Mouse (Mus musculus): ENCODE data around the gene Ahsa1. TPM values are rescaled to one million over a fixed set of nuclear protein-coding genes. Genes with fewer than 3 reads are reported as not detected.

Gene Ahsa1
- polyA plus RNA-seq, 2 experiments = 109 to 119 TPM

GRCm38 (mm10) chr12:87317951-87318350 lies 51.7 kb downstream of the Ahsa1 start:
- Histone ChIP-seq H3K9ac (replicated peaks) (no peak overlapping the region), H3K27ac (no peak overlapping the region), H3K36me3 (replicated peaks; ENCODE audit: control insufficient read depth, insufficient read depth, low read depth) (no peaks in the 10 kb centered on the region), H3K27me3 (ENCODE audit: control insufficient read depth, insufficient read depth, low read length) (no peaks in the 10 kb centered on the region), H3K9me3 (ENCODE audit: control insufficient read depth, low read length) (no peaks in the 10 kb centered on the region), H3K4me3 (ENCODE audit: insufficient read depth in 1 of 2, low read depth in 2 of 2, low read length in 2 of 2) (no peak overlapping the region), H3K4me1 (replicated peaks; ENCODE audit: control insufficient read depth in 2 of 2, insufficient read depth in 2 of 2, low read length in 1 of 2) (no peaks in the 10 kb centered on the region), H3K4me2 (ENCODE audit: low read depth) (no peak overlapping the region)
- DNase-seq (ENCODE audit: low read depth in 3 of 3, low spot score in 3 of 3) (no peak), ATAC-seq (ENCODE audit: insufficient read depth) (no peak)
- TF ChIP-seq CTCF (IDR thresholded peaks at IDR 0.05; ENCODE audit: low read depth) = no peak
- TF ChIP-seq EP300 (IDR thresholded peaks at IDR 0.05; ENCODE audit: low read depth) = no peak
- 64% methylated on average over 1 of the region's 1 CpGs for WGBS (ENCODE audit: insufficient replicate concordance)

- Histone ChIP-seq H3K27me3 (ENCODE audit: control insufficient read depth, insufficient read depth, low read length) (no peaks in the 10 kb centered on the region), H3K9me3 (ENCODE audit: control insufficient read depth, low read length) (no peaks in the 10 kb centered on the region), H3K27ac (no peak overlapping the region), H3K4me3 (ENCODE audit: insufficient read depth in 1 of 2, low read depth in 2 of 2, low read length in 2 of 2) (no peak overlapping the region), H3K4me2 (ENCODE audit: low read depth) (no peak overlapping the region), H3K9ac (replicated peaks) (no peak overlapping the region), H3K36me3 (replicated peaks; ENCODE audit: control insufficient read depth, insufficient read depth, low read depth) (no peaks in the 10 kb centered on the region), H3K4me1 (replicated peaks; ENCODE audit: control insufficient read depth in 2 of 2, insufficient read depth in 2 of 2, low read length in 1 of 2) (no peaks in the 10 kb centered on the region)
- WGBS (ENCODE audit: insufficient replicate concordance) = 62% methylated on average over 3 of the region's 3 CpGs
- TF ChIP-seq EP300 (IDR thresholded peaks at IDR 0.05; ENCODE audit: low read depth) (no peak), CTCF (IDR thresholded peaks at IDR 0.05; ENCODE audit: low read depth) (no peak)
- DNase-seq (ENCODE audit: low read depth in 3 of 3, low spot score in 3 of 3) (no peak), ATAC-seq (ENCODE audit: insufficient read depth) (no peak)
These were observed 53.0 kb downstream of the Ahsa1 start for GRCm38 (mm10) chr12:87319229-87319628.

Small RNA genes within 50 kb of the gene (microRNA-seq; reads per million reads assigned to microRNA genes)
- not detected for gene Gm47293

Other genes with a start within 250 kb of the Ahsa1 start
- 0.02 TPM in 1 of 2 replicates, not detected in the other for gene Tmem63c, start 245.1 kb upstream of the Ahsa1 start, polyA plus RNA-seq (2012; rRNA removed)
- not detected in 2 replicates for gene Tmem63c, start 245.1 kb upstream of the Ahsa1 start, polyA plus RNA-seq (2014; fragmentation: Nextera tagmentation; extraction: Ambion mirVana)
- gene Ngb, start 163.9 kb upstream of the Ahsa1 start, polyA plus RNA-seq (2012; rRNA removed) = 0.04 TPM in 1 of 2 replicates, not detected in the other
- gene Ngb, start 163.9 kb upstream of the Ahsa1 start, polyA plus RNA-seq (2014; fragmentation: Nextera tagmentation; extraction: Ambion mirVana) = 0.11 TPM in 1 of 2 replicates, not detected in the other
- gene Gstz1, start 119.3 kb upstream of the Ahsa1 start, polyA plus RNA-seq (2012; rRNA removed) = 94.8 and 115 TPM in 2 replicates
- 91.0 and 101 TPM in 2 replicates for gene Gstz1, start 119.3 kb upstream of the Ahsa1 start, polyA plus RNA-seq (2014; fragmentation: Nextera tagmentation; extraction: Ambion mirVana)
- 2.6 and 2.8 TPM in 2 replicates for gene Pomt2, start 118.5 kb upstream of the Ahsa1 start, polyA plus RNA-seq (2012; rRNA removed)
- 3.9 and 4.9 TPM in 2 replicates for gene Pomt2, start 118.5 kb upstream of the Ahsa1 start, polyA plus RNA-seq (2014; fragmentation: Nextera tagmentation; extraction: Ambion mirVana)
- gene Samd15, start 66.8 kb upstream of the Ahsa1 start, polyA plus RNA-seq (2012; rRNA removed) = 0.03 and 0.21 TPM in 2 replicates
- gene Samd15, start 66.8 kb upstream of the Ahsa1 start, polyA plus RNA-seq (2014; fragmentation: Nextera tagmentation; extraction: Ambion mirVana) = 7.6 and 8.2 TPM in 2 replicates
- 0.62 and 0.80 TPM in 2 replicates for gene Tmed8, start 66.0 kb upstream of the Ahsa1 start, polyA plus RNA-seq (2012; rRNA removed)
- gene Tmed8, start 66.0 kb upstream of the Ahsa1 start, polyA plus RNA-seq (2014; fragmentation: Nextera tagmentation; extraction: Ambion mirVana) = 0.50 and 0.99 TPM in 2 replicates
- 0.16 and 0.26 TPM in 2 replicates for gene Noxred1, start 27.7 kb upstream of the Ahsa1 start, polyA plus RNA-seq (2012; rRNA removed)
- 0.28 TPM in 1 of 2 replicates, not detected in the other for gene Noxred1, start 27.7 kb upstream of the Ahsa1 start, polyA plus RNA-seq (2014; fragmentation: Nextera tagmentation; extraction: Ambion mirVana)
- gene Vipas39, start 223 bp upstream of the Ahsa1 start, polyA plus RNA-seq (2012; rRNA removed) = 6.1 and 7.8 TPM in 2 replicates
- gene Vipas39, start 223 bp upstream of the Ahsa1 start, polyA plus RNA-seq (2014; fragmentation: Nextera tagmentation; extraction: Ambion mirVana) = 8.0 and 10.4 TPM in 2 replicates
- gene Ism2, start 33.2 kb downstream of the Ahsa1 start, polyA plus RNA-seq (2012; rRNA removed) = 0.07 and 0.11 TPM in 2 replicates
- 0.08 and 0.32 TPM in 2 replicates for gene Ism2, start 33.2 kb downstream of the Ahsa1 start, polyA plus RNA-seq (2014; fragmentation: Nextera tagmentation; extraction: Ambion mirVana)
- 4.6 and 8.0 TPM in 2 replicates for gene Sptlc2, start 121.9 kb downstream of the Ahsa1 start, polyA plus RNA-seq (2012; rRNA removed)
- 28.2 TPM in 2 replicates for gene Sptlc2, start 121.9 kb downstream of the Ahsa1 start, polyA plus RNA-seq (2014; fragmentation: Nextera tagmentation; extraction: Ambion mirVana)
- 38.5 and 44.2 TPM in 2 replicates for gene Slirp, start 177.4 kb downstream of the Ahsa1 start, polyA plus RNA-seq (2012; rRNA removed)
- 180 and 182 TPM in 2 replicates for gene Slirp, start 177.4 kb downstream of the Ahsa1 start, polyA plus RNA-seq (2014; fragmentation: Nextera tagmentation; extraction: Ambion mirVana)
- gene Alkbh1, start 177.5 kb downstream of the Ahsa1 start, polyA plus RNA-seq (2012; rRNA removed) = 12.0 and 16.3 TPM in 2 replicates
- gene Alkbh1, start 177.5 kb downstream of the Ahsa1 start, polyA plus RNA-seq (2014; fragmentation: Nextera tagmentation; extraction: Ambion mirVana) = 10.4 TPM in 2 replicates
- gene Snw1, start 205.8 kb downstream of the Ahsa1 start, polyA plus RNA-seq (2012; rRNA removed) = 10.1 and 19.5 TPM in 2 replicates
- gene Snw1, start 205.8 kb downstream of the Ahsa1 start, polyA plus RNA-seq (2014; fragmentation: Nextera tagmentation; extraction: Ambion mirVana) = 55.5 and 63.0 TPM in 2 replicates
- not detected in 2 replicates for gene Gm5788, start 228.2 kb downstream of the Ahsa1 start, polyA plus RNA-seq (2012; rRNA removed)
- gene Gm5788, start 228.2 kb downstream of the Ahsa1 start, polyA plus RNA-seq (2014; fragmentation: Nextera tagmentation; extraction: Ambion mirVana) = not detected in 2 replicates
- not detected in 2 replicates for gene Gm8300, start 247.8 kb downstream of the Ahsa1 start, polyA plus RNA-seq (2012; rRNA removed)
- gene Gm8300, start 247.8 kb downstream of the Ahsa1 start, polyA plus RNA-seq (2014; fragmentation: Nextera tagmentation; extraction: Ambion mirVana) = not detected in 2 replicates